Mouse (Mus musculus) testis, adult 2 months (tissue): Measurements from ENCODE around the gene Gm28051.

ENCODE experiments used
- CTCF ChIP-seq: fragments of 200-500 bp; IDR thresholded peaks from 2 replicates; pipeline ENCODE4 v1.5.1; 2012; ENCODE audit warnings: low read depth, mild to moderate bottlenecking, inconsistent platforms, low read length, moderate library complexity; ENCODE audit not compliant: control insufficient read depth, insufficient read depth, insufficient replicate concordance
- POLR2A ChIP-seq: fragments of 200-500 bp; IDR thresholded peaks from 2 replicates; pipeline ENCODE4 v1.6.1; 2012; ENCODE audit warnings: low read depth, mild to moderate bottlenecking, inconsistent platforms, low read length, moderate library complexity; ENCODE audit not compliant: control insufficient read depth

DNA sequence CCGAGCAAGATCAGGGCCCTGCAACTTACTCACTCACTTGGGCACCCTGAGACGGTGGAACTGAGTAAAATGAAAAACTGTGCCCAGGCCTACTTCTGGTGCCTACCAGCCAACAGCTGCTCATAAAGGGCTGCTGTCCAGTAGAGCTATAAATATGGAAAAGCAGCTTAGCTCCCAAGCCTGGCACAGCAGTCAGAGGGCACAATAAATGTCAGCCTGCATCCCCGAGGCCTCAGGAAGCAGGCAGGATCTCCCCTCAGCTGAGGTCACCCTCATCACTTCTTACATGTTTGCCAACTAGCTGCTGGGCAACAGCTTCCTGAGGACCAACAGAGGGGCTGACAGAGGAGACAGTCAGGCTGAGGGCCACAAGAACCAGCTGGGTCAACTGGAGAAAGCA, 80.5 kb downstream of the Gm28051 start:
- TF ChIP-seq POLR2A (no peak), CTCF (no peak)
